Mouse (Mus musculus): ENCODE data around the gene Mkrn3. TPM values are rescaled to one million over a fixed set of nuclear protein-coding genes. Genes with fewer than 3 reads are reported as not detected.

Gene Mkrn3
- total and polyA plus RNA-seq, 3 experiments, result not detected

GRCm38 (mm10) chr7:62452353-62452752, 32.4 kb upstream of the Mkrn3 start:
- H3K4me3 ChIP-seq (ENCODE audit: control insufficient read depth in 1 of 2, insufficient read depth in 1 of 2, low read depth in 2 of 2, low read length in 2 of 2), result no peak overlapping the region
- no peak for DNase-seq (ENCODE audit: low read depth, low spot score)
- H3K27ac ChIP-seq (ENCODE audit: control insufficient read depth, low read depth, low read length), result no peak overlapping the region
- no peaks in the 10 kb centered on the region for H3K27me3 ChIP-seq (ENCODE audit: control insufficient read depth in 1 of 2, insufficient read depth in 2 of 2, low read length in 2 of 2)
- H3K4me1 ChIP-seq (ENCODE audit: control insufficient read depth in 1 of 2, insufficient read depth in 2 of 2, low read length in 2 of 2), result no peaks in the 10 kb centered on the region
- H3K9me3 ChIP-seq (replicated peaks; ENCODE audit: insufficient read depth, low read length), result no peaks in the 10 kb centered on the region
- TF ChIP-seq USF1 (IDR thresholded peaks at IDR 0.05; ENCODE audit: low read depth, low read length), result no peak
- no peak for TF ChIP-seq SIN3A (IDR thresholded peaks at IDR 0.05; ENCODE audit: low read length)
- TF ChIP-seq TAL1 (IDR thresholded peaks at IDR 0.05; ENCODE audit: low read length), result no peak
- H3K9ac ChIP-seq (ENCODE audit: control insufficient read depth, low read depth, low read length, poor library complexity, severe bottlenecking), result no peak overlapping the region
- no peaks in the 10 kb centered on the region for H3K36me3 ChIP-seq (ENCODE audit: control insufficient read depth in 1 of 2, insufficient read depth in 2 of 2, low read length in 2 of 2)
- H3K79me2 ChIP-seq (ENCODE audit: control insufficient read depth, insufficient read depth, low read length, poor library complexity), result no peaks in the 10 kb centered on the region

- Histone ChIP-seq H3K4me1 (ENCODE audit: control insufficient read depth in 1 of 2, insufficient read depth in 2 of 2, low read length in 2 of 2) (no peaks in the 10 kb centered on the region), H3K27ac (ENCODE audit: control insufficient read depth, low read depth, low read length) (no peak overlapping the region), H3K27me3 (ENCODE audit: control insufficient read depth in 1 of 2, insufficient read depth in 2 of 2, low read length in 2 of 2) (no peaks in the 10 kb centered on the region), H3K79me2 (ENCODE audit: control insufficient read depth, insufficient read depth, low read length, poor library complexity) (no peaks in the 10 kb centered on the region), H3K9me3 (replicated peaks; ENCODE audit: insufficient read depth, low read length) (no peaks in the 10 kb centered on the region), H3K9ac (ENCODE audit: control insufficient read depth, low read depth, low read length, poor library complexity, severe bottlenecking) (no peak overlapping the region), H3K4me3 (ENCODE audit: control insufficient read depth in 1 of 2, insufficient read depth in 1 of 2, low read depth in 2 of 2, low read length in 2 of 2) (no peak overlapping the region), H3K36me3 (ENCODE audit: control insufficient read depth in 1 of 2, insufficient read depth in 2 of 2, low read length in 2 of 2) (no peaks in the 10 kb centered on the region)
- DNase-seq (ENCODE audit: low read depth, low spot score), result no peak
- no peak for TF ChIP-seq CHD1 (IDR thresholded peaks at IDR 0.05; ENCODE audit: low read depth, low read length)
- TF ChIP-seq SIN3A (IDR thresholded peaks at IDR 0.05; ENCODE audit: low read length), result no peak
- no peak for TF ChIP-seq E2F4 (IDR thresholded peaks at IDR 0.05; ENCODE audit: borderline replicate concordance, low read depth, low read length)
- no peak for TF ChIP-seq ZMIZ1 (IDR thresholded peaks at IDR 0.05; ENCODE audit: low read depth, low read length)
- TF ChIP-seq TCF12 (IDR thresholded peaks at IDR 0.05; ENCODE audit: low read depth, low read length), result no peak
- no peak for TF ChIP-seq POLR2A (IDR thresholded peaks at IDR 0.05; ENCODE audit: control insufficient read depth in 1 of 2, insufficient read depth in 1 of 2, low read depth in 1 of 2, low read length in 2 of 2, poor library complexity in 1 of 2)
- no peak for TF ChIP-seq MAX (IDR thresholded peaks at IDR 0.05; ENCODE audit: low read length)
- no peak for TF ChIP-seq NELFE (IDR thresholded peaks at IDR 0.05; ENCODE audit: low read depth, low read length)
- TF ChIP-seq TBP (IDR thresholded peaks at IDR 0.05; ENCODE audit: low read depth, low read length), result no peak
- TF ChIP-seq ZC3H11A (IDR thresholded peaks at IDR 0.05; ENCODE audit: low read depth, low read length), result no peak
- TF ChIP-seq USF2 (IDR thresholded peaks at IDR 0.05; ENCODE audit: borderline replicate concordance in 1 of 2, insufficient read depth in 1 of 2, low read depth in 1 of 2, low read length in 2 of 2), result no peak
- no peak for TF ChIP-seq HCFC1 (IDR thresholded peaks at IDR 0.05; ENCODE audit: low read depth, low read length)
- TF ChIP-seq ZKSCAN1 (IDR thresholded peaks at IDR 0.05; ENCODE audit: low read depth, low read length), result no peak
- no peak for TF ChIP-seq ETS1 (IDR thresholded peaks at IDR 0.05; ENCODE audit: low read depth, low read length)
- TF ChIP-seq UBTF (IDR thresholded peaks at IDR 0.05; ENCODE audit: borderline replicate concordance, insufficient read depth, low read depth, low read length), result no peak
- TF ChIP-seq EP300 (IDR thresholded peaks at IDR 0.05; ENCODE audit: low read depth in 1 of 2, low read length in 2 of 2), result no peak
Observed at GRCm38 (mm10) chr7:62445431-62446165, 25.7 kb upstream of the Mkrn3 start.
